Mouse (Mus musculus) ES-Bruce4 (cell line): ENCODE results near the gene Gm3173.
"Not testable (repeated sequence)": the region's sequence is repeated elsewhere in the genome, so short reads cannot be mapped to it uniquely, and the experiment has no call there.

Experiments
- CTCF ChIP-seq: IDR thresholded peaks from one replicate; pipeline ENCODE4 v1.8.1; 2011; ENCODE audit warnings: low read depth, low read length
- EP300 ChIP-seq: IDR thresholded peaks from 2 replicates; pipeline ENCODE4 v1.6.1; 2011; ENCODE audit warnings: low read depth, low read length; ENCODE audit not compliant: insufficient read depth
- POLR2A ChIP-seq: IDR thresholded peaks from one replicate; pipeline ENCODE4 v1.8.1; 2011; ENCODE audit warnings: low read length; ENCODE audit not compliant: insufficient read depth

DNA sequence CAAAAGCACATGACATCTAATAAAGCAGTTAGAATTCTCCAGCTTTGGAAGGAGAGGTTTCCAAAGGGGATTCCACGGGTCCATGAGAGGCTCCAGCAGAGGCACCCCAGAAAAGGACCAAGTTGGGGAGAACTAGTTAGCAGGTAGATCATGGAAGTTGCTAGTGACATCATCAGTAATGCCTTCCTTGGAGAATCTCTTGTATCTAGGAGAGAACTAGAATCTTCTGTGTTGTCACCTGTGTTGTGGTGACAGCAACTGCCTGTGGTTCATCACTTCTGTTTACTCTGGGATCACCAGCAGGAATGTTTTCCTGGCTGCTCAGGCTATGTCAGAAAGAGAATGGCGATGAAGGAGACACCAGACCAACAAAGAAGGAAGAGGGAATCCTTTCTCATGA is 124.3 kb downstream of the Gm3173 start, which contains the start of gene Gm3047:
- not testable (repeated sequence) for TF ChIP-seq CTCF, EP300, POLR2A
